Mouse (Mus musculus) spleen, postnatal 14 days (tissue): ENCODE results near the gene Ipo9.
"Not testable (repeated sequence)": the region's sequence is repeated elsewhere in the genome, so short reads cannot be mapped to it uniquely, and the experiment has no call there.

Experiments used
- DNase-seq, 2 experiments: peaks; one replicate each; pipeline ENCODE4 v3.0.0; 2021 to 2022; ENCODE audit warnings: low spot score in 2 of 2

Gene Ipo9

GRCm38 (mm10) chr1:135430669-135431017 lies 344 bp upstream of the Ipo9 start:
- no peak for DNase-seq

GRCm38 (mm10) chr1:135427390-135427789 lies 2.9 kb downstream of the Ipo9 start:
- no peak for DNase-seq

- no peak for DNase-seq
Observed at GRCm38 (mm10) chr1:135426645-135427044, 3.7 kb downstream of the Ipo9 start.

- DNase-seq, result no peak
Observed at GRCm38 (mm10) chr1:135422772-135423171, 7.5 kb downstream of the Ipo9 start.

GRCm38 (mm10) chr1:135413996-135414395 lies 16.3 kb downstream of the Ipo9 start:
- no peak for DNase-seq

- no peak for DNase-seq
Observed at GRCm38 (mm10) chr1:135412130-135412529, 18.2 kb downstream of the Ipo9 start.

- DNase-seq, result no peak
Observed at GRCm38 (mm10) chr1:135410967-135411366, 19.3 kb downstream of the Ipo9 start.

- no peak for DNase-seq
Observed at GRCm38 (mm10) chr1:135408973-135409372, 21.3 kb downstream of the Ipo9 start.

GRCm38 (mm10) chr1:135405356-135405755 lies 24.9 kb downstream of the Ipo9 start:
- DNase-seq, result no peak

- no peak for DNase-seq
Observed at GRCm38 (mm10) chr1:135401452-135402110, 28.7 kb downstream of the Ipo9 start.

GRCm38 (mm10) chr1:135399466-135399865 lies 30.8 kb downstream of the Ipo9 start:
- no peak for DNase-seq

GRCm38 (mm10) chr1:135385161-135385560 lies 45.1 kb downstream of the Ipo9 start:
- no peak for DNase-seq

GRCm38 (mm10) chr1:135384171-135384570 lies 46.1 kb downstream of the Ipo9 start:
- no peak for DNase-seq

GRCm38 (mm10) chr1:135381560-135381959 lies 48.7 kb downstream of the Ipo9 start:
- not testable (repeated sequence) for DNase-seq

- DNase-seq, result no peak
Observed at GRCm38 (mm10) chr1:135380071-135380991, 50.0 kb downstream of the Ipo9 start.

- DNase-seq, result no peak
Observed at GRCm38 (mm10) chr1:135379048-135379447, 51.3 kb downstream of the Ipo9 start.

GRCm38 (mm10) chr1:135378576-135378975 lies 51.7 kb downstream of the Ipo9 start:
- no peak for DNase-seq

GRCm38 (mm10) chr1:135374868-135375581 lies 55.3 kb downstream of the Ipo9 start, which contains the start of gene Shisa4:
Gene Shisa4 (minus strand): TSS chr1:135375237.
- DNase-seq, result no peak

GRCm38 (mm10) chr1:135374175-135374867 lies 56.0 kb downstream of the Ipo9 start:
- no peak for DNase-seq

- DNase-seq, result no peak
Observed at GRCm38 (mm10) chr1:135373171-135373677, 57.1 kb downstream of the Ipo9 start.

- no peak for DNase-seq
Observed at GRCm38 (mm10) chr1:135369415-135369814, 60.9 kb downstream of the Ipo9 start.
